Mouse (Mus musculus) retina, embryonic 14.5 days (tissue): ENCODE measurements at regions not wholly inside any gene's neighbourhood (a gene's known extent, or its start where the extent isn't known, plus 50 kb on each side); places are given as distances from the start of the nearest gene placed in this dataset.
"Not testable (repeated sequence)": the region's sequence is repeated elsewhere in the genome, so short reads cannot be mapped to it uniquely, and the experiment has no call there.

Experiments used
- DNase-seq: peaks from one replicate; pipeline ENCODE4 v3.0.0-alpha.2; 2015; ENCODE audit warnings: low spot score

GRCm38 (mm10) chr12:119102106-119102505, 135.9 kb upstream of the Abcb5 start:
- not testable (repeated sequence) for DNase-seq

GRCm38 (mm10) chr12:119099736-119100135, 133.5 kb upstream of the Abcb5 start:
- no peak for DNase-seq

- DNase-seq = no peak
Observed at GRCm38 (mm10) chr12:119097814-119098213, 131.6 kb upstream of the Abcb5 start.

GRCm38 (mm10) chr12:119094314-119094713, 128.1 kb upstream of the Abcb5 start:
- DNase-seq = no peak

GRCm38 (mm10) chr12:119093402-119093801, 127.2 kb upstream of the Abcb5 start:
- no peak for DNase-seq

GRCm38 (mm10) chr12:119089292-119089691, 123.1 kb upstream of the Abcb5 start:
- no peak for DNase-seq

- DNase-seq = no peak
Observed at GRCm38 (mm10) chr12:119088666-119089065, 122.4 kb upstream of the Abcb5 start.

- DNase-seq = no peak
Observed at GRCm38 (mm10) chr12:119084814-119085213, 118.6 kb upstream of the Abcb5 start.

- no peak for DNase-seq
Observed at GRCm38 (mm10) chr12:119082781-119083180, 116.6 kb upstream of the Abcb5 start.

- no peak for DNase-seq
Observed at GRCm38 (mm10) chr12:119075825-119076224, 109.6 kb upstream of the Abcb5 start.

- DNase-seq = no peak
Observed at GRCm38 (mm10) chr12:119074742-119075478, 108.7 kb upstream of the Abcb5 start.

GRCm38 (mm10) chr12:119074147-119074546, 107.9 kb upstream of the Abcb5 start:
- DNase-seq = no peak

GRCm38 (mm10) chr12:119070963-119071362, 104.7 kb upstream of the Abcb5 start:
- DNase-seq = no peak

- no peak for DNase-seq
Observed at GRCm38 (mm10) chr12:119070446-119070845, 104.2 kb upstream of the Abcb5 start.

- no peak for DNase-seq
Observed at GRCm38 (mm10) chr12:119069747-119070146, 103.5 kb upstream of the Abcb5 start.

GRCm38 (mm10) chr12:119068079-119068478, 101.9 kb upstream of the Abcb5 start:
- DNase-seq = no peak

- no peak for DNase-seq
Observed at GRCm38 (mm10) chr12:119062931-119063330, 96.7 kb upstream of the Abcb5 start.

GRCm38 (mm10) chr12:119062490-119062889, 96.3 kb upstream of the Abcb5 start:
- DNase-seq = no peak

GRCm38 (mm10) chr12:119054560-119054959, 88.3 kb upstream of the Abcb5 start:
- peak; percentile 16 for DNase-seq

GRCm38 (mm10) chr12:119051692-119052379, 85.6 kb upstream of the Abcb5 start:
- no peak for DNase-seq

GRCm38 (mm10) chr12:119038306-119038705, 72.1 kb upstream of the Abcb5 start:
- DNase-seq = no peak

GRCm38 (mm10) chr12:119034828-119035227, 68.6 kb upstream of the Abcb5 start:
- DNase-seq = no peak

- DNase-seq = peak; percentile 17
Observed at GRCm38 (mm10) chr12:119028711-119029110, 62.5 kb upstream of the Abcb5 start.

- peak; percentile 58 for DNase-seq
Observed at GRCm38 (mm10) chr12:119028161-119028560, 61.9 kb upstream of the Abcb5 start.
